Mouse (Mus musculus) spleen, postnatal 4 days (tissue): Measurements from ENCODE around the gene Impdh2.

Experiments
- DNase-seq, 2 experiments: peaks; one replicate each; pipeline ENCODE4 v3.0.0; 2022; ENCODE audit warnings: low spot score in 2 of 2

Gene Impdh2

GRCm38 (mm10) chr9:108560227-108560841, at the start of gene Impdh2:
Gene Impdh2 (plus strand): TSS chr9:108560286.
- peak; percentile 92 to 94 for DNase-seq

- DNase-seq: peak; percentile 92 to 96
Measured at GRCm38 (mm10) chr9:108516380-108517251, 43.5 kb upstream of the Impdh2 start, which contains the start of gene Qrich1. Gene Qrich1 (plus strand): TSS chr9:108516806.

- DNase-seq: peak; percentile 80 to 88
Measured at GRCm38 (mm10) chr9:108517253-108517930, 42.7 kb upstream of the Impdh2 start.

- no peak for DNase-seq
Measured at GRCm38 (mm10) chr9:108517931-108518332, 42.2 kb upstream of the Impdh2 start.

GRCm38 (mm10) chr9:108521604-108522003, 38.5 kb upstream of the Impdh2 start:
- DNase-seq: no peak

- no peak for DNase-seq
Measured at GRCm38 (mm10) chr9:108523341-108523740, 36.7 kb upstream of the Impdh2 start.

GRCm38 (mm10) chr9:108525400-108525799, 34.7 kb upstream of the Impdh2 start:
- DNase-seq: no peak

- no peak for DNase-seq
Measured at GRCm38 (mm10) chr9:108530954-108531353, 29.1 kb upstream of the Impdh2 start.

- no peak for DNase-seq
Measured at GRCm38 (mm10) chr9:108531496-108531895, 28.6 kb upstream of the Impdh2 start.

GRCm38 (mm10) chr9:108540846-108541245, 19.2 kb upstream of the Impdh2 start:
- no peak for DNase-seq

- DNase-seq: no peak
Measured at GRCm38 (mm10) chr9:108545986-108546385, 14.1 kb upstream of the Impdh2 start.

GRCm38 (mm10) chr9:108546875-108547274, 13.2 kb upstream of the Impdh2 start:
- no peak for DNase-seq

GRCm38 (mm10) chr9:108559169-108559568, 917 bp upstream of the Impdh2 start:
- DNase-seq: no peak

- no peak for DNase-seq
Measured at GRCm38 (mm10) chr9:108563671-108564070, 3.6 kb downstream of the Impdh2 start.

- DNase-seq: no peak
Measured at GRCm38 (mm10) chr9:108564131-108564530, 4.0 kb downstream of the Impdh2 start.

GRCm38 (mm10) chr9:108565881-108566814, 6.1 kb downstream of the Impdh2 start:
- peak in 1 of 2 experiments; percentile 63 for DNase-seq

GRCm38 (mm10) chr9:108566815-108567776, 7.0 kb downstream of the Impdh2 start, which contains the start of gene Ndufaf3:
Gene Ndufaf3 (minus strand): TSS chr9:108567434.
- DNase-seq: peak; percentile 98 to 99

- DNase-seq: peak in 1 of 2 experiments; percentile 42
Measured at GRCm38 (mm10) chr9:108567931-108568419, 7.9 kb downstream of the Impdh2 start.

GRCm38 (mm10) chr9:108568511-108568921, 8.4 kb downstream of the Impdh2 start:
- peak in 1 of 2 experiments; percentile 68 for DNase-seq
